Mouse (Mus musculus) cortical plate, adult 2 months (tissue): Measurements from ENCODE around the gene Mrpl12.

Experiments used
- CTCF ChIP-seq: fragments of 200-500 bp; IDR thresholded peaks from 2 replicates; pipeline ENCODE4 v1.5.1; 2011; ENCODE audit warnings: mild to moderate bottlenecking, control low read depth, low read length; ENCODE audit not compliant: insufficient read depth; ENCODE audit errors: extremely low read depth
- POLR2A ChIP-seq: fragments of 200-500 bp; IDR thresholded peaks from 2 replicates; pipeline ENCODE4 v1.6.1; 2011; ENCODE audit warnings: mild to moderate bottlenecking, low read length, control low read depth; ENCODE audit not compliant: insufficient read depth; ENCODE audit errors: extremely low read depth

- TF ChIP-seq CTCF (no peak), POLR2A (no peak)
These were observed 16.7 kb upstream of the Mrpl12 start for GRCm38 (mm10) chr11:120467736-120468092.
